Mouse (Mus musculus) left cerebral cortex, adult 9 months (tissue): ENCODE measurements at regions not wholly inside any gene's neighbourhood (a gene's known extent, or its start where the extent isn't known, plus 50 kb on each side); places are given as distances from the start of the nearest gene placed in this dataset.
"Not testable (repeated sequence)": the region's sequence is repeated elsewhere in the genome, so short reads cannot be mapped to it uniquely, and the experiment has no call there.

Source experiments
- DNase-seq, 2 experiments: peaks; one replicate each; pipeline ENCODE4 v3.0.0; 2022; ENCODE audit warnings: low spot score in 2 of 2

- DNase-seq: no peak
Measured at GRCm38 (mm10) chr1:146955688-146956214, 461.2 kb downstream of the Brinp3 start.

GRCm38 (mm10) chr1:146956347-146956746, 461.8 kb downstream of the Brinp3 start:
- DNase-seq: no peak

GRCm38 (mm10) chr1:146960448-146960847, 465.9 kb downstream of the Brinp3 start:
- no peak for DNase-seq

GRCm38 (mm10) chr1:146967534-146967933, 473.0 kb downstream of the Brinp3 start:
- DNase-seq: no peak

GRCm38 (mm10) chr1:146967993-146968392, 473.4 kb downstream of the Brinp3 start:
- no peak for DNase-seq

- DNase-seq: no peak
Measured at GRCm38 (mm10) chr1:146983433-146984186, 489.1 kb downstream of the Brinp3 start.

GRCm38 (mm10) chr1:147000018-147000417, 505.5 kb downstream of the Brinp3 start:
- no peak for DNase-seq

- DNase-seq: no peak
Measured at GRCm38 (mm10) chr1:147047714-147048113, 553.2 kb downstream of the Brinp3 start.

- no peak for DNase-seq
Measured at GRCm38 (mm10) chr1:147058504-147058903, 563.9 kb downstream of the Brinp3 start.

- DNase-seq: no peak
Measured at GRCm38 (mm10) chr1:147074166-147074565, 579.6 kb downstream of the Brinp3 start.

- DNase-seq: no peak
Measured at GRCm38 (mm10) chr1:147084129-147084799, 589.7 kb downstream of the Brinp3 start.

GRCm38 (mm10) chr1:147125541-147125940, 631.0 kb downstream of the Brinp3 start:
- no peak for DNase-seq

GRCm38 (mm10) chr1:147138176-147138575, 643.6 kb downstream of the Brinp3 start:
- no peak for DNase-seq

GRCm38 (mm10) chr1:147175350-147175749, 680.8 kb downstream of the Brinp3 start:
- DNase-seq: no peak

- no peak for DNase-seq
Measured at GRCm38 (mm10) chr1:147186799-147187198, 692.2 kb downstream of the Brinp3 start.

- DNase-seq: no peak
Measured at GRCm38 (mm10) chr1:147187251-147188025, 692.9 kb downstream of the Brinp3 start.

- DNase-seq: not testable (repeated sequence)
Measured at GRCm38 (mm10) chr1:147199959-147200358, 705.4 kb downstream of the Brinp3 start.

- not testable (repeated sequence) for DNase-seq
Measured at GRCm38 (mm10) chr1:147214890-147215289, 720.3 kb downstream of the Brinp3 start.

GRCm38 (mm10) chr1:147217965-147218364, 723.4 kb downstream of the Brinp3 start:
- no peak for DNase-seq

GRCm38 (mm10) chr1:147219438-147219837, 724.9 kb downstream of the Brinp3 start:
- no peak for DNase-seq

GRCm38 (mm10) chr1:147223232-147223925, 728.8 kb downstream of the Brinp3 start:
- no peak for DNase-seq

- no peak for DNase-seq
Measured at GRCm38 (mm10) chr1:147237565-147237964, 743.0 kb downstream of the Brinp3 start.
